In genomic region chr12:54835608-54836570, GRCm38 (mm10) we compare ENCODE assay signal across 8 mouse cellular contexts. TPM values are rescaled to one million over a fixed set of nuclear protein-coding genes. Genes with fewer than 3 reads are reported as not detected.
A peak's percentile ranks its signal among the peaks of the same experiment; 100 is the strongest.
DNase-seq lines count a peak whose midpoint lies in the region; ATAC-seq and TF ChIP-seq lines count a peak whose summit lies in the region.

No protein-coding gene starts in this region.

- no peak for TF ChIP-seq CTCF in lung, embryonic 14.5 days (IDR thresholded peaks at IDR 0.05; ENCODE audit: low read depth)
- TF ChIP-seq CTCF in lung, adult 2 months (IDR thresholded peaks at IDR 0.05; ENCODE audit: insufficient read depth, low read length): no peak

- H3K27ac ChIP-seq in lung, embryonic 14.5 days (ENCODE audit: low read depth): no peak overlapping the region
- H3K27ac ChIP-seq in embryonic facial prominence, embryonic 15.5 days (replicated peaks): peak overlapping the region; percentile 73
- peak overlapping the region; percentile 89 for H3K27ac ChIP-seq in heart, embryonic 16.5 days (ENCODE audit: low read length)

- H3K36me3 ChIP-seq in lung, embryonic 14.5 days (ENCODE audit: insufficient read depth): no peaks in the 10 kb centered on the region
- no peaks in the 10 kb centered on the region for H3K36me3 ChIP-seq in embryonic facial prominence, embryonic 15.5 days
- H3K36me3 ChIP-seq in heart, embryonic 16.5 days (ENCODE audit: control insufficient read depth, insufficient read depth): no peaks in the 10 kb centered on the region
- H3K36me3 ChIP-seq in myocyte (ENCODE audit: control insufficient read depth, insufficient read depth): no peaks in the 10 kb centered on the region

- no peaks in the 10 kb centered on the region for H3K9me3 ChIP-seq in lung, embryonic 14.5 days (ENCODE audit: low read depth, low read length)
- no peaks in the 10 kb centered on the region for H3K9me3 ChIP-seq in embryonic facial prominence, embryonic 15.5 days (replicated peaks)
- H3K9me3 ChIP-seq in heart, embryonic 16.5 days (replicated peaks; ENCODE audit: control insufficient read depth, low read length): no peaks in the 10 kb centered on the region

- no peak for ATAC-seq in lung, embryonic 14.5 days (ENCODE audit: insufficient read depth)
- no peak for ATAC-seq in embryonic facial prominence, embryonic 15.5 days (ENCODE audit: insufficient number of reproducible peaks, low FRiP score, low TSS enrichment, low read depth)
- ATAC-seq in heart, embryonic 16.5 days (replicated peaks; ENCODE audit: extremely low read depth, insufficient read depth, low FRiP score): no peak

- H3K4me3 ChIP-seq in lung, embryonic 14.5 days (ENCODE audit: low read depth, low read length): no peak overlapping the region
- no peak overlapping the region for H3K4me3 ChIP-seq in lung, adult 2 months (replicated peaks; ENCODE audit: extremely low read depth, low read depth, low read length)
- no peak overlapping the region for H3K4me3 ChIP-seq in embryonic facial prominence, embryonic 15.5 days (replicated peaks)
- H3K4me3 ChIP-seq in heart, embryonic 16.5 days (ENCODE audit: low read length): no peak overlapping the region
- H3K4me3 ChIP-seq in myocyte: peak overlapping the region; percentile 5

- H3K9ac ChIP-seq in lung, embryonic 14.5 days: no peak overlapping the region
- H3K9ac ChIP-seq in embryonic facial prominence, embryonic 15.5 days: no peak overlapping the region
- no peak overlapping the region for H3K9ac ChIP-seq in heart, embryonic 16.5 days (ENCODE audit: low read length)

- H3K4me2 ChIP-seq in lung, embryonic 14.5 days: peak overlapping the region; percentile 54
- peak overlapping the region; percentile 49; the same call in 1 of the 2 replicates for H3K4me2 ChIP-seq in embryonic facial prominence, embryonic 15.5 days (replicated peaks)
- H3K4me2 ChIP-seq in heart, embryonic 16.5 days (ENCODE audit: low read depth, low read length): peak overlapping the region; percentile 29
- H3K4me2 ChIP-seq in myocyte (ENCODE audit: low read depth): peak overlapping the region; percentile 70

- WGBS in lung, embryonic 14.5 days: 57% methylated on average over 17 of the region's 18 CpGs
- 64% methylated on average over 18 of the region's 18 CpGs for WGBS in lung, adult 2 months
- 71% methylated on average over 18 of the region's 18 CpGs for WGBS in embryonic facial prominence, embryonic 15.5 days
- WGBS in heart, embryonic 16.5 days: 45% methylated on average over 18 of the region's 18 CpGs

- no peak for TF ChIP-seq POLR2A in lung, adult 2 months (IDR thresholded peaks at IDR 0.05; ENCODE audit: borderline replicate concordance, extremely low read depth, low read depth, low read length)
- no peak for TF ChIP-seq POLR2A in myocyte (IDR thresholded peaks at IDR 0.05; ENCODE audit: insufficient read length, low read depth)

- no peaks in the 10 kb centered on the region for H3K79me2 ChIP-seq in myocyte (ENCODE audit: control insufficient read depth, insufficient read depth)

- peak; percentile 51 for DNase-seq in lung, embryonic 14.5 days
- no peak for DNase-seq in lung, adult 2 months
- no peak for DNase-seq in left cerebral cortex, adult 11 months (ENCODE audit: low spot score)
- DNase-seq in ovary, postnatal 14 days (ENCODE audit: low spot score): no peak
- DNase-seq in cerebellum, adult 8-10 months: no peak

- peaks cover 3% of the 10 kb centered on the region; the same call in 1 of the 2 replicates for H3K4me1 ChIP-seq in lung, embryonic 14.5 days (ENCODE audit: insufficient read depth)
- peaks cover 2% of the 10 kb centered on the region; the same call in 1 of the 2 replicates for H3K4me1 ChIP-seq in lung, adult 2 months (ENCODE audit: control insufficient read depth, insufficient read depth, low read length)
- H3K4me1 ChIP-seq in embryonic facial prominence, embryonic 15.5 days: peaks cover 20% of the 10 kb centered on the region
- peaks cover 25% of the 10 kb centered on the region for H3K4me1 ChIP-seq in heart, embryonic 16.5 days (ENCODE audit: control insufficient read depth, insufficient read depth, low read length)

- H3ac ChIP-seq in myocyte (ENCODE audit: control insufficient read depth, insufficient read length): no peak overlapping the region

- no peaks in the 10 kb centered on the region for H3K27me3 ChIP-seq in lung, embryonic 14.5 days (ENCODE audit: insufficient read depth, low read length)
- H3K27me3 ChIP-seq in embryonic facial prominence, embryonic 15.5 days: no peaks in the 10 kb centered on the region
- no peaks in the 10 kb centered on the region for H3K27me3 ChIP-seq in heart, embryonic 16.5 days (ENCODE audit: control insufficient read depth, insufficient read depth, low read length)
- H3K27me3 ChIP-seq in myocyte (ENCODE audit: control insufficient read depth, insufficient read depth, insufficient read length): no peaks in the 10 kb centered on the region

TF ChIP-seq in myocyte, 11 proteins besides CTCF, POLR2A, EP300 and RAD21:
- no peak for TF ChIP-seq MAX (IDR thresholded peaks at IDR 0.05; ENCODE audit: low read depth)
- TF ChIP-seq TCF12 (IDR thresholded peaks at IDR 0.05; ENCODE audit: insufficient read depth, poor library complexity, severe bottlenecking): no peak
- TF ChIP-seq POLR2AphosphoS2 (IDR thresholded peaks at IDR 0.05; ENCODE audit: insufficient read length, low read depth): no peak
- no peak for TF ChIP-seq MYOG (IDR thresholded peaks at IDR 0.05; ENCODE audit: control insufficient read depth in 1 of 3, insufficient read depth in 1 of 3, insufficient read length in 2 of 3, low read depth in 2 of 3)
- no peak for TF ChIP-seq CEBPB (IDR thresholded peaks at IDR 0.05; ENCODE audit: insufficient read depth, poor library complexity, severe bottlenecking)
- TF ChIP-seq MYOD1 (IDR thresholded peaks at IDR 0.05; ENCODE audit: control insufficient read depth in 1 of 3, insufficient read length in 2 of 3, low read depth in 2 of 3): no peak
- no peak for TF ChIP-seq REST (IDR thresholded peaks at IDR 0.05; ENCODE audit: insufficient read depth, insufficient read length)
- no peak for TF ChIP-seq E2F4 (IDR thresholded peaks at IDR 0.05; ENCODE audit: insufficient read depth)
- no peak for TF ChIP-seq USF1 (IDR thresholded peaks at IDR 0.05; ENCODE audit: low read depth)
- no peak for TF ChIP-seq SRF (IDR thresholded peaks at IDR 0.05; ENCODE audit: control insufficient read depth, insufficient read length, low read depth)
- TF ChIP-seq TCF3 (IDR thresholded peaks at IDR 0.05; ENCODE audit: insufficient read length, low read depth): no peak

RNA-seq across cellular contexts. Expression of gene Cfl2, which starts 26.8 kb away (rescaled TPM):
- polyA plus RNA-seq in lung, embryonic 14.5 days (2014; fragmentation: Nextera tagmentation; extraction: Ambion mirVana): 180 and 196 TPM in 2 replicates
- polyA plus RNA-seq in lung, adult 2 months (2012; rRNA removed): 12.5 and 27.8 TPM in 2 replicates
- polyA plus RNA-seq in embryonic facial prominence, embryonic 15.5 days (2015; fragmentation: Nextera tagmentation; extraction: Ambion mirVana): 185 and 209 TPM in 2 replicates
- polyA plus RNA-seq in heart, embryonic 16.5 days (2015; fragmentation: Nextera tagmentation; extraction: Ambion mirVana): 448 and 521 TPM in 2 replicates
- 120 TPM for polyA plus RNA-seq in myocyte (2012; fragmentation: generic; extraction: Trizol)

RNA-seq across cellular contexts. Expression of gene Snx6, which starts 40.4 kb away (rescaled TPM):
- 186 and 188 TPM in 2 replicates for polyA plus RNA-seq in lung, embryonic 14.5 days (2014; fragmentation: Nextera tagmentation; extraction: Ambion mirVana)
- polyA plus RNA-seq in lung, adult 2 months (2012; rRNA removed): 14.4 and 17.0 TPM in 2 replicates
- 161 and 163 TPM in 2 replicates for polyA plus RNA-seq in embryonic facial prominence, embryonic 15.5 days (2015; fragmentation: Nextera tagmentation; extraction: Ambion mirVana)
- 98.0 and 107 TPM in 2 replicates for polyA plus RNA-seq in heart, embryonic 16.5 days (2015; fragmentation: Nextera tagmentation; extraction: Ambion mirVana)
- polyA plus RNA-seq in myocyte (2012; fragmentation: generic; extraction: Trizol): 26.2 TPM
